30 mouse cellular contexts compared by ENCODE assay signal in the genomic region with DNA sequence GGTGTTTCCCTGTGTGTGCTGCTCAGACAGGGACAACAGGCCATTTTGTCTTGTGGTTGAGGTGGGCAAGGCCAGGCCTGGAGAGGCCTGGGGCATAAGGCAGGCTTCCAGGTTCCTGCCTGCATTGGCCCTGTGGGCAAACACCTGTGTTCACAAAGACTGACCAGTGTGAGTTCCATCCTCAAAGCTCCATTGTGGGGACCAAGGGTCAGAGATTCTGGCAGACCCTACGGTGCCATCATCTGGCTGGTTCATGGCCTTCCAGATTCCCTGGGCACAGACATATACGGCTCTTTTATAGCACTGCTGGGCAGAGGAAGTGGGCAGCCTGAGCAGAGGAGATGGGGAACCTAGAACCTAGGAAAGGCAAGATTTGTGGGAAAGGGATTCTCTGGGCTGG. TPM values are rescaled to one million over a fixed set of nuclear protein-coding genes. Genes with fewer than 3 reads are reported as not detected.
DNase-seq lines count a peak whose midpoint lies in the region; ATAC-seq lines count a peak whose summit lies in the region.
"Had no signal": no experiment of that assay in that cellular context is flagged by ENCODE, and none has a peak within 500 bp of the region (broad histone marks: within the 10 kb centered on the region; RNA-seq: fewer than 3 reads in every experiment).

No protein-coding gene starts in this region.

- ATAC-seq in midbrain, embryonic 11.5 days (ENCODE audit: low FRiP score), result no peak
- ATAC-seq in midbrain, embryonic 13.5 days, result no peak
- no peak for ATAC-seq in liver, embryonic 15.5 days (ENCODE audit: insufficient read depth)
- ATAC-seq: forebrain, postnatal 0 days; intestine, postnatal 0 days; Patski had no signal

- H3K4me1 ChIP-seq in midbrain, embryonic 11.5 days (ENCODE audit: control insufficient read depth, insufficient read depth, low read length), result no peaks in the 10 kb centered on the region
- H3K4me1 ChIP-seq in midbrain, embryonic 13.5 days (replicated peaks), result 0 out of 2 replicates have a peak, but pooled peaks cover 5% of the 10 kb centered on the region
- peaks cover 65% of the 10 kb centered on the region for H3K4me1 ChIP-seq in liver, embryonic 15.5 days (replicated peaks)
- H3K4me1 ChIP-seq: limb, embryonic 13.5 days; midbrain, embryonic 12.5 days had no signal

- no peak overlapping the region for H3K9ac ChIP-seq in midbrain, embryonic 11.5 days (ENCODE audit: low read length)
- no peak overlapping the region for H3K9ac ChIP-seq in midbrain, embryonic 13.5 days (replicated peaks)
- H3K9ac ChIP-seq in liver, embryonic 15.5 days, result no peak overlapping the region
- H3K9ac ChIP-seq: forebrain, embryonic 12.5 days; forebrain, postnatal 0 days; hindbrain, embryonic 13.5 days; limb, embryonic 13.5 days; midbrain, embryonic 12.5 days; neural tube, embryonic 15.5 days had no signal

- intact Hi-C loops in heart, postnatal 25 days (cut with DNase I), result no loop called here

- H3K4me2 ChIP-seq in midbrain, embryonic 11.5 days, result no peak overlapping the region
- no peak overlapping the region for H3K4me2 ChIP-seq in midbrain, embryonic 13.5 days (replicated peaks)
- H3K4me2 ChIP-seq in liver, embryonic 15.5 days, result peak overlapping the region; percentile 89
- H3K4me2 ChIP-seq: forebrain, embryonic 12.5 days; hindbrain, embryonic 13.5 days; midbrain, embryonic 12.5 days; neural tube, embryonic 15.5 days had no signal

- H3K4me3 ChIP-seq in midbrain, embryonic 11.5 days (ENCODE audit: low read depth, low read length), result no peak overlapping the region
- H3K4me3 ChIP-seq in midbrain, embryonic 13.5 days (replicated peaks), result no peak overlapping the region
- H3K4me3 ChIP-seq in liver, embryonic 15.5 days (replicated peaks), result 0 out of 2 replicates have a peak overlapping the region, but pooled peaks have one; percentile 8
- H3K4me3 ChIP-seq: forebrain, embryonic 12.5 days; heart, embryonic 10.5 days; hindbrain, embryonic 13.5 days; limb, embryonic 13.5 days; midbrain, embryonic 12.5 days; neural tube, embryonic 15.5 days had no signal

- DNase-seq in heart, adult 11 months, result peak; percentile 90
- no peak for DNase-seq in heart, postnatal 25 days (ENCODE audit: low spot score)
- peak; percentile 35 for DNase-seq in midbrain, embryonic 11.5 days (ENCODE audit: low spot score, missing footprints)
- DNase-seq in thymus, postnatal 25 days, result no peak
- no peak for DNase-seq in layer of hippocampus, adult 18-20 months (ENCODE audit: low spot score in 2 of 2)
- DNase-seq: adrenal gland, postnatal 25 days; cerebellum, adult 2 months; cerebellum, postnatal 14 days; forebrain, postnatal 0 days; gastrocnemius, postnatal 10 days; heart, postnatal 4 days; lung, adult 18-20 months; lung, postnatal 10 days; retina, postnatal 1 day; right cerebral cortex, postnatal 25 days; spleen, adult 18-20 months; thymus, adult 18-20 months; thymus, postnatal 36 days had no signal

- H3K36me3 ChIP-seq in midbrain, embryonic 11.5 days (ENCODE audit: control insufficient read depth, insufficient read depth, low read length), result no peaks in the 10 kb centered on the region
- H3K36me3 ChIP-seq in midbrain, embryonic 13.5 days, result no peaks in the 10 kb centered on the region
- no peaks in the 10 kb centered on the region for H3K36me3 ChIP-seq in liver, embryonic 15.5 days (replicated peaks)
- H3K36me3 ChIP-seq: forebrain, embryonic 12.5 days; heart, embryonic 10.5 days; hindbrain, embryonic 13.5 days; limb, embryonic 13.5 days; midbrain, embryonic 12.5 days; neural tube, embryonic 15.5 days had no signal

- WGBS in midbrain, embryonic 11.5 days, result 88% methylated on average over 2 of the region's 2 CpGs
- 81% methylated on average over 2 of the region's 2 CpGs for WGBS in midbrain, embryonic 13.5 days
- 74% methylated on average over 2 of the region's 2 CpGs for WGBS in liver, embryonic 15.5 days (ENCODE audit: insufficient replicate concordance)

- peaks cover 4% of the 10 kb centered on the region for H3K27me3 ChIP-seq in midbrain, embryonic 11.5 days (ENCODE audit: control insufficient read depth, insufficient read depth, low read length)
- H3K27me3 ChIP-seq in midbrain, embryonic 13.5 days, result peaks cover 16% of the 10 kb centered on the region; the same call in 1 of the 2 replicates
- H3K27me3 ChIP-seq in liver, embryonic 15.5 days, result 0 out of 2 replicates have a peak, but pooled peaks cover 15% of the 10 kb centered on the region
- H3K27me3 ChIP-seq: Patski had no signal

- H3K9me3 ChIP-seq in midbrain, embryonic 11.5 days (ENCODE audit: control insufficient read depth, low read length), result no peaks in the 10 kb centered on the region
- H3K9me3 ChIP-seq in midbrain, embryonic 13.5 days, result no peaks in the 10 kb centered on the region
- no peaks in the 10 kb centered on the region for H3K9me3 ChIP-seq in liver, embryonic 15.5 days (replicated peaks)
- H3K9me3 ChIP-seq: forebrain, embryonic 12.5 days; heart, embryonic 10.5 days; hindbrain, embryonic 13.5 days; limb, embryonic 13.5 days; midbrain, embryonic 12.5 days; neural tube, embryonic 15.5 days had no signal

- no peak overlapping the region for H3K27ac ChIP-seq in midbrain, embryonic 11.5 days (ENCODE audit: low read depth, low read length)
- no peak overlapping the region for H3K27ac ChIP-seq in midbrain, embryonic 13.5 days
- H3K27ac ChIP-seq in liver, embryonic 15.5 days (replicated peaks), result no peak overlapping the region
- H3K27ac ChIP-seq: forebrain, embryonic 12.5 days; heart, embryonic 10.5 days; hindbrain, embryonic 13.5 days; limb, embryonic 13.5 days; midbrain, embryonic 12.5 days; neural tube, embryonic 15.5 days; stomach, postnatal 0 days had no signal

RNA-seq across cellular contexts. Expression of a gene that starts 1.7 kb away (rescaled TPM):
- total RNA-seq in heart, postnatal 25 days (2021), result 1 to 10 TPM; 1.7 to 3.3 TPM
- 7.0 and 12.4 TPM in 2 replicates for polyA plus RNA-seq in midbrain, embryonic 11.5 days (2014; fragmentation: Nextera tagmentation; extraction: Ambion mirVana)
- polyA plus RNA-seq in midbrain, embryonic 13.5 days (2015; fragmentation: Nextera tagmentation; extraction: Ambion mirVana), result 18.3 and 30.8 TPM in 2 replicates
- polyA plus RNA-seq in liver, embryonic 15.5 days (2015; fragmentation: Nextera tagmentation; extraction: Ambion mirVana), result 3.7 and 5.5 TPM in 2 replicates
- 1 to 10 TPM; 3.9 to 5.2 TPM for total RNA-seq in layer of hippocampus, adult 18-20 months (2021)

RNA-seq across cellular contexts. Expression of a gene that starts 13.6 kb away (rescaled TPM):
- 1 to 10 TPM; 6.3 to 7.2 TPM for total RNA-seq in heart, postnatal 25 days (2021)
- polyA plus RNA-seq in midbrain, embryonic 11.5 days (2014; fragmentation: Nextera tagmentation; extraction: Ambion mirVana), result 4.4 and 5.5 TPM in 2 replicates
- 6.9 and 7.3 TPM in 2 replicates for polyA plus RNA-seq in midbrain, embryonic 13.5 days (2015; fragmentation: Nextera tagmentation; extraction: Ambion mirVana)
- 5.5 and 5.9 TPM in 2 replicates for polyA plus RNA-seq in liver, embryonic 15.5 days (2015; fragmentation: Nextera tagmentation; extraction: Ambion mirVana)
- total RNA-seq in layer of hippocampus, adult 18-20 months (2021), result 10 to 100 TPM; 22.9 to 24.3 TPM
- polyA plus RNA-seq: erythroblast, embryonic 14.5 days had no signal

RNA-seq across cellular contexts. Expression of a gene that starts 46.1 kb away (rescaled TPM):
- 100 to 1,000 TPM; 125 to 136 TPM for total RNA-seq in heart, postnatal 25 days (2021)
- 150 and 160 TPM in 2 replicates for polyA plus RNA-seq in midbrain, embryonic 11.5 days (2014; fragmentation: Nextera tagmentation; extraction: Ambion mirVana)
- polyA plus RNA-seq in midbrain, embryonic 13.5 days (2015; fragmentation: Nextera tagmentation; extraction: Ambion mirVana), result 204 and 205 TPM in 2 replicates
- 135 and 144 TPM in 2 replicates for polyA plus RNA-seq in liver, embryonic 15.5 days (2015; fragmentation: Nextera tagmentation; extraction: Ambion mirVana)
- 100 to 1,000 TPM; 452 to 467 TPM for total RNA-seq in layer of hippocampus, adult 18-20 months (2021)

Comparison
In these comparisons a context has a peak if more than half of its experiments do, and no peak if none do; other contexts are left out.
1. DNase-seq: peak in heart, adult 11 months (single experiment) and midbrain, embryonic 11.5 days (single experiment); none in heart, postnatal 25 days (single experiment), thymus, postnatal 25 days (single experiment) and layer of hippocampus, adult 18-20 months (0 of 2).